Mouse (Mus musculus) thymus, postnatal 0 days (tissue): ENCODE data around the gene Slc22a15. TPM values are rescaled to one million over a fixed set of nuclear protein-coding genes. Genes with fewer than 3 reads are reported as not detected.

Experiments
- DNase-seq: peaks from one replicate; pipeline ENCODE4 v3.0.0-alpha.2; 2015; ENCODE audit warnings: low spot score
- polyA plus RNA-seq: library from polyadenylated mRNA; unstranded; fragments of >200 nt; fragmentation: Nextera tagmentation; extraction: Ambion mirVana; gene quantifications from 2 replicates; pipeline ENCODE4 v1.2.1, GENCODE M21; 2015

Gene Slc22a15
- polyA plus RNA-seq, 1 experiment from 2014 or later: 6.0 TPM

DNA sequence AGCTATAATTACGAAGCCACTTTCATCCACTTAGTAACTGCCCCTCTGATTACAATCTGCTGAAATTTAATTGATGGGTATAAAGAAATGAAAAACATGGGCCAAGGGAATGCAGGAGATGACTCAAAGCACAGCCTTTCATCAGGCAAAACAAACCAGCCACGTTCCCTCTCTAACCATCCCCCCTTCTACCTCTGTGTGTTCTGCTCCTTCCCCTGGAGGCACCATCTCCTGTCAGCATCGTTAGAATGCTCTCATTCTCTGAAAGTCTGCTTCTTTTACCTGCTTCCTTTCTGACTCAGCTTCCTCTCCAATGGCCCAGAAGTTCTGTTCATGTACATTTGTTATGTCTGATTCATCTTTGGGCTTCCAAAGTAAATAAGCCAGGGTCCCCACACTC lies 6.6 kb downstream of the Slc22a15 start:
- DNase-seq: peak; percentile 8

DNA sequence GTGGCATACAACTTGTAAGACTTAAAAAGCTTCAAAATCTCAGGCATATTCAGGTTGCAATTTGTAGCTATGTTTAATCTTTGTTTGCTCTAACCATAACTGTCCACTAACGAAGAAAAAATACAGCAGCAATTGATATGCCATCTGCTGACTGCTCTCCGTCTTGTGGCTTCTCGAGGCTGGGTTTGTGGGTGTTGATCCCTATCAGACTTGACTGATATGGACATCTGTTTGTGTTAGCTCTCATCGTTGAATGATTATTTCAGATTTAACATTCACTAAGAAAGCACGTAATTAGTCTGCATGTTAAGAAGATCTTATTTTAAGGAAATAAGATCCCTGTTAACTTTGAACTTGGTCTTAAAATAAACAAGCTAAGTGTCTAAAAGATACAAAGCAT lies 7.7 kb downstream of the Slc22a15 start:
- DNase-seq: no peak

DNA sequence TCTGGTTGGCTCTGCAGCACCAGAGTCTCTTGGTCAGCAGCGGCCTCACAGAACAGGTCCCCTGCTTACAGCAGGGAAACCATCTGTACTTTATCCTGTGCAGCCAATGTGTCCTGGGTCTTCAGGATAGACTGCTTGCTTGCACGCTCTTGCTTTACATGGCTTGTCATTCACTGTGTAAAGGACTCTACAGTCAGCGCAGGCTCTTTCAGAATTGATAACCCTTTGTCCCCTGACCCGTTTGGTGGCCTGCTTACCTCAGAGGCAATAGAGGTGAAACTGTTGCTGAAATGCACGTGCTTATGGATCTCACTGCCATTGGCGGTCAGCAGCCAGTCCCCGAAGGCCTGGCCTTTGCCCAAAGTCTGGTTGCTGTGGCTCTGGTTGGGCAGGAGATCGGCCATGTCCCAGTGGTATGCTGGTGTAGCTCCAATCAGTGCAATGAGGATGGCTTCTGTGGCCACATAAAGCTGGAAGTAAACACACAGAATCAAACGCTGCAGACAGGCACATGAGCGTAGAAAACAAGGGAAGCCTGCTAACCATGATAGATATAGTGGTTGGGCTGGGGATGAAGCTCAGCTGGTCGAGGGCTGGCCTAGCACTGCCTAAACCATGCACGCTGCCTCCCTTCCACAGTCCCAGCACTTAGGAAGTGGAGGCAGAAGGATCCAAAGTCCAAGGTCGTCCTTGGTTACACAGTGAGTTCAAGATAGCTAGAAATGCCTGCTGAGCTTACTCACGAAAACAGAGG lies 9.0 kb downstream of the Slc22a15 start:
- no peak for DNase-seq

DNA sequence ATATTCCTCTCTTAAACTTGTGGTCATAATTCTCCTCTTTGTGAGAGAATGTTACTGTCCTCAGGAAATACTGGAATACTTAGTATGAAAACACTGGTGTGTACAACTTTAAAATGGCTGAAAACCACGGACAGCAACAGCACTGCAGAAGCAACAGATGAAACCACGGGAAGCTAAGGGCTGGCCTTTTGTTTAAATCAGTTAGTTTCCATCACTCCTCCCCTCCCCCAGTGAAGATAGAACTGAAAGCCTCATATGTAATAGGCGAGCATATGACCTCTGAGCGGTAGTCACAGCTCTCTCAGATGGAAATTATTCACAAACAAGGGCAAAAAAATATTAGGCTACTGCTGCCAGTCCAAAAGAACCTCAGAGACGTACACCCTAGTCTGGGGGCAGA lies 10.0 kb downstream of the Slc22a15 start:
- DNase-seq: no peak

DNA sequence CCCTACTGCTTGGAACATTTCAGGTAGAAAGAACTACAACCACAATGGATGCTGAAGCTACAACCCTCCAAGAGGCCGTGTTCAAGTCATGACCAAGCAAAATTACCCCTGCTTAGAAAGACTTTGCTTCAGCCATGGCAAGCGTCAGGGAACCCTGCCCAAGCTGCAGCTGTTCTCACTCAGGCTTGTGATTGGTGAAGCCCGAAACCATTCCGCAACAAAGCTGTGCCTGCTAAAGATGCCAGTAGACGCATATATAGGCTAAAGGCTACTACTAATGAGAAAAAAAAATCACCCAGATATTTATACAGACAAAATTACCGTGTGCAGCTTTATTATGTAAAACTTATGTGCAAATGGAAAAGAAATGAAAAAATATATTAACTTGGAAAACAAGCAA lies 12.2 kb downstream of the Slc22a15 start:
- DNase-seq: no peak

DNA sequence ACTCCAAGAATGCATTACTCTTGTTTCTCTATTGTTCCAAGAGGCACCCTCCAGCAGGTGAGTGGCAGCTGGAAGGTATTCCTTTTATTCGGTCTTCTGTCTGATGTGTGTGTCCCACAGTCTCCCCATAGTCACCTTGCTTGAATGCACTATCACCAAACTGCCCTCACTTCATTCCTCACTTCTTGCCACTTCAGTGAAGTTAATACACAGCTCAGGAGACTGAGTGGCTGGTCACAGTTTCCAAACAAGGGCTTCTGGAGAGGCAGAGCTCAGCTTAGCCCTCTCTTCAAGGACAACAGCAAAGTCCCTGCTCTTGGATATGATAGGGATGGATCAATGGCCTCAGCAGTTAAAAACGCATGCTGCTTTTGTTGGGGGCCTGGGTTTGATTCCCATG lies 17.2 kb downstream of the Slc22a15 start:
- DNase-seq: no peak

DNA sequence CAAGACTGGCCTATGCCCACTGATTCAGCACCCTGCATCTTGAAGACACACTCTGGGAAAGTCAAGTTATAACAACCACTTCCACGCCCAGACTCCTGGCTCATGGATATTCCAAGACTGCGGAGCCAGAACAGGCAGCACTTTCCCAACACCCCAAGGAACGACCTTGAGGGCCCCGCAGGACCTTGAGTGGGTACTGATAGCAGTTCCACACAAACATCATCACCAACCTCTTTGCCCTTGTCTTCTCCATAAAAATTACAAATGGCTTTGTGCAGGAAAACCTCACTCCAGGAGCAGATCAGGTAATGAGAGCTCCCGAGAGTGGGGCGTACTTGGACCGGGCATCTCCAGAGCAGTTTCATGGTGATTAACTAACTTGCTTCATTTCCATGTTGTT lies 19.5 kb downstream of the Slc22a15 start:
- no peak for DNase-seq

DNA sequence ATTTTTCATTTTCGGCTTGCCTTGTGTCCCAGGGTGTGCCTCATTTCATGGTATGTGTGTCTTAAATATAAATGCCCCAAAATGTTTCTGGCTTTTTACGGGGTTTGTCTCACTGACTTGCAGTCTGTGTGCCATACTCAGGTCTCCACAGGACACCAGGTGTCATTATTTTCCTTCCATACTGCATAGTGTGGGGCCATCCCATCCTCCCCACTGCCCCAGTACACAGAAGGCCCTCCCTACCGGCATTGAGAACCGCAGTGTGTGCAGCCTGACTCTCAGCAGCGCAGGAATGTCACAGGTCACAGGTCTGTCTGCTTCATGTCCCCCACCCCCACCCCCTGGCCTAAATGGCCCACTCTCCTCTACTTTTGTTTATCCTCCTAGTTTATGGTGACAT lies 21.2 kb downstream of the Slc22a15 start:
- DNase-seq: no peak

DNA sequence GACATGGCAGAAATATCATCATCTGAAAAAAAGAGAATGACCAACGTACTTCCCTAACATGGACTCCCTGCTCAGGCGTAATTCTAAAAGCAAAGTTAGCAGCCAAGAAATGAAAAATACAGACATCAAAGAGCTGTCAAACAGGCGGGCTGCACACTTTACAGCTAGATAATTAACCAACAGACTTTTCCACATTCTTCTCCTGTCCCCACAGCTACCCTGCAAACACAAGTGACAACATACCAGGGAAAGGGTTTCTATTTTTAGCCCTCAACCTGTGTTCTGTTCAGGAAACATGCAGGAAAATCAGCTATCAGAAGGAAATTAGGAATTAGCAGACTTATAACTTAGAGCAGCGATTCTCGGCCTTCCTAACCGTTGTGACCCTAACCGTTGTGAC lies 21.9 kb downstream of the Slc22a15 start:
- no peak for DNase-seq

DNA sequence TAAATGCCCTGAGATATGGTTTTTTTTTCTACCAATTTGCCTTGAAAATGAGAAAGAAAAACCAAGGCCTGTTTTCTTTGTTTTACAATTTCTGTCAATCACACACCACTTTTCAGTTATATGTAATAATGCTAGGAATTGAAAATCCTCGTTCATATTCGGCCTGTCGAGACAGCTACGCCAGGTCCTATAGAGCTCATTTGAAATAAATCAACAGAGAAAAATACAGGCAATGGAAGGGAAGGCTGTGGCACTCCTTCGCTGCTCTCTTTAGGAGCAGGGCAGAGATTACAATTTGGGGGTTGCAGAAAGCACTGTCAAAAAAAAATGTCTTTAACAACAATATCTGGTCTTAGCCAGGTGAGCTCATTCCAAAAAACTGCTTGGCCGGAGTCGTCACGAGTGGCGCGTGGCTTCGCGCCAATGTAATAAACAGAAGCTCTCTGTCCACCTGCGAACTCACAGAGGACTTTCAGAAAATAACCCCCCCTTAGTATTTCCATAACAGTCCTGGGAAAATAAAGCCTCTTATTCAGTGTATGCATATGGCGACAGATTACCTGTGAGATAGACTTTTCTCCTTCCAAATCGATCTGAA lies 26.8 kb downstream of the Slc22a15 start:
- DNase-seq: no peak

DNA sequence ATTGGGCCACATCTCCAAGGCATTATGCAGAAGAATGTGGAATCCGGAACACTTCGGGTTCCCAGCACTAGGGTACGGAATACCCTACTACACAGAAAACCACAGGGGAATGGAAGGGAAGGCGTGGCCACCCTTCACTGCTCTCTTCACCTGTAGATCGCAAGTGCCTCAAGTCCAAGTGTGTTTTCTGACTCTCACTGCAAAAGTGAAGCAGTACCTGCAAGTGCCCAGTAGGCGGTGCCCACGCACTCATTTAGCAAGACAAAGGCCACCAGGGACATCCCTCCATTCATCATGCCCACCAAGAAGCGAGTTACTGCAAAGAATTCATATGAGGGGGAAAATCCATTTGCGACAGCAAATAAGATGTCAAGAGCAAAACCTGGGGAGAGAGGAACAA lies 27.4 kb downstream of the Slc22a15 start:
- peak; percentile 82 for DNase-seq

DNA sequence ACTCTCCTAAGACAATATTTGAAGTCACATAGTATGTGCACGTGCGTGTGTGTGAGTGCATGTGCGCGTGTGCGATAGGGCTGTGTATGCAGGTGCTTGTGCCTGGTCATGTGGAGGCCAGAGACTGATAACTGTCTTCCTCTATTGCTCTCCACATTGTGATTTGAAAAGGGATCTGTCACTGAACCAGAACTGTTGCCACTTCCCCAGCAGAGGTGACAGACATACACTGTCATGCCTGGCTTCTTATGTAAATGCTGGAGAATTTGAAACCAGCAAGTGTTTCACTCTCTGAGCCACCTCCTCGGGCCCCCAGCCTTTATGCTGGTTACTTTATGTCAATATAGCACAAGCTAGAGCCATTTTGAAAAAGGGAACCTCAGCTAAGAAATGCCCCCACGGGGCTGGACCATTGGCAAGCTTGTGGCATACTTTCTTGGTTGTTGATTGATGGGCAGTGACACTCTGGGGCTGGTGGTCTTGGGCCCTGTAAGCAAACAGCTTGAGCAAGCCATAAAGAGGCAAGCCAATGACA lies 28.8 kb downstream of the Slc22a15 start:
- no peak for DNase-seq

DNA sequence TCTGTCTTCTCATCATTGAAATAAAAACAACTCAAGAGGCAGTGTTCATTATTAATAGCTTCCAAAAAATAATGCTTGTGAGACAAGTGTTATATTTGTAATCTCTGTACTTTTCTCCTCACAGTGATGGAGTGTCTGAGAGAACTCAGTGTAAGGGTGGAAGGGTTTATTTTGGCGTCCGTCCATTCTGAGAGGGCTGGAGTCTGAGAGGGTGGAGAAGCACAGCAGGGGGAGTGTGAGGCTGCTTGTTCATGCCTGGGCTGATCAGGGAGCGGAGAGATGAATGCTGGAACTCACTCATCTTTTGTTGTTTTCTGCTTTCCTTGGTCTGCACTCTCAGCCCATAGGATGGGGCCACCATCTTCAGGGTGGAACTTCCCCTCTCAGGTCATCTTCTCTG lies 38.7 kb downstream of the Slc22a15 start:
- DNase-seq: no peak

DNA sequence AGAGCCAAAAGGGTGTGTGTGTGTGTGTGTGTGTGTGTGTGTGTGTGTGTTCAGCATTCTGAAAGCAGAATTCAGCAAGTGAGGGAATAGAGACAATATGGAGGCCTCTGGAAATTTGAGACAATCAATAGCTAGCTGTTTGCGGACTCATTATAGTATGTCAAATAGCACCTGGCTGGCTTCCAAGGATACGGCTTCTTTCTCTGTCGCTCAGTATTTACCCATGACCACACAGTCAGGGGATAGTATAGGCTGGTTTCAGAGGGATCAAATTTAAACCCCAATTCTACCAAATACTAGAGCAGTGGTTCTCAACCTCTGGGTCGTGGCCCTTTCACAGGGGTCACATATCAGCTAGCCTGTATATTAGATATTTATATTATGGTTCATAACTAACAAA lies 39.2 kb downstream of the Slc22a15 start:
- DNase-seq: no peak

DNA sequence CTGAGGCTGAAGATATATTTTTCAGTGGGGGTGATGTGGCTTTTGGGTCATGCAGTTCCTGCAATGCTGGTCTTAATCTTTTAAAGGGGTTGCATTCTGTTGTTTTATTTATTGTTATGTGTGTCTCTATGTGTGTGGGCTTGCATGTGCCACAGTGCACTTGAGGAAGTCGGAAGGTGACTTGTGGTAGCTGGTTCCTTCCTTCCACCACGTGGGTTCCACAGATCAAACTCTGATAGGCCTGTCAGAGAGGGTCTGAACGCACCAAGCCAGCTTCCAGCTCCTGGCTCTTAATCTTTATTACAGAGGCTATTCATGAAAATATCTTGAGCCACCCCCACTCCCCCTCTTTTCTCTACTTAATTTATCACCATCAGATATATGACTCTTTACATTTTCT lies 40.4 kb downstream of the Slc22a15 start:
- DNase-seq: peak; percentile 21

DNA sequence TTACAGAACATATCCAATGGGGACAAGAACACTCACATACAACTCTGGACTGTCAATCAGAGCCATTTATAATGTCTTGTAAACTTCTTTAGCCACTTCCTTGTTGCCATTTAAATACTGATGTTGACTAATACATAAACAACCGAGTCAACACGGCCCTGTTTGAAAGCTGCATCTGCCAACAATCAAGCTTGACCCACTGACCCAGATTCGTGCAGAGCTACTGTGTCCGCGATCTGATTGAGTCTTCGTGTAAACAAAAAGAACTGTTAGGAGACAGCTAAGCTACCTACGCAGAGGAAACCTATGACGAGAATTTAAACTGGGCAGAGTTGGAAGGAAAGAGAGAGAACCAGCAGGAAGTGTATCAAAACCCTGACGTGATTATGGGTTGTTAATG lies 42.5 kb downstream of the Slc22a15 start:
- no peak for DNase-seq

DNA sequence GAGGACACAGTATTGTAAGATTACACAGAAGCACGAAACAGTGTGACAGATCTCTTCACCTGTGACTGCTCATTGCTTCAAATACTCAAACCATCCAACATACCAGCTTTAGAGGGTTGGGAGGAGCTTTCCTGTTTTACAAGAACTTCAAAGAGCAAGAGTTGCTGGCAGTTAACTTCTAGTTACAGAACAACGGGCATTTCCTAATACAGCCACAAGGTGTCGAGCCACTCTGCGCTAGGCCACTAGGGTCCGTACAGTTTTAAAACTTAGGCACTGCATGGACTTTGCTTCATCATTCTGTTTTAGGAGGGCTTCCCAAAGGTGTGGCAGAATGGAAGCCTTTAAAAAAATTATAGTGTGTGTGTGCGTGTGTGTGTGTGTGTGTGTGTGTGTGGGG lies 43.4 kb downstream of the Slc22a15 start:
- peak; percentile 45 for DNase-seq

DNA sequence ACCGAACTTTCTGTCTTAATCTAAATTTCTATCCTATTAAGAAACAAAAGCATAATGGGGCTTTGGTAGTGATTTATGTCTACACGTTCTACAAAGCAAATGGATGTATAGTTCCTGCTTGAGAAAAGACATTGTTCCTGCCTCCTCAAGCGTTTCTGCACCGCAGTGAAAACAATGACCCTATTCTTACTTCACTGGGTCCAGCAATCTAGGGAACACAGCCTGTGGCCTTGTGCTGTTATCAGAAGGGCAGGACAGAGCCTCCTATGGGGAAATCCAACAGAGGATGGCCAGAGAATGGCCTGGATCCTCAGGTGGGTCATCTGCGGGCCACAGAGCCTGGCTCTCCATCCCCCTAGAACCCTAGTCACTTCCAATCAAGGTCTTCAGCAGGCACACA lies 46.1 kb downstream of the Slc22a15 start:
- DNase-seq: no peak

DNA sequence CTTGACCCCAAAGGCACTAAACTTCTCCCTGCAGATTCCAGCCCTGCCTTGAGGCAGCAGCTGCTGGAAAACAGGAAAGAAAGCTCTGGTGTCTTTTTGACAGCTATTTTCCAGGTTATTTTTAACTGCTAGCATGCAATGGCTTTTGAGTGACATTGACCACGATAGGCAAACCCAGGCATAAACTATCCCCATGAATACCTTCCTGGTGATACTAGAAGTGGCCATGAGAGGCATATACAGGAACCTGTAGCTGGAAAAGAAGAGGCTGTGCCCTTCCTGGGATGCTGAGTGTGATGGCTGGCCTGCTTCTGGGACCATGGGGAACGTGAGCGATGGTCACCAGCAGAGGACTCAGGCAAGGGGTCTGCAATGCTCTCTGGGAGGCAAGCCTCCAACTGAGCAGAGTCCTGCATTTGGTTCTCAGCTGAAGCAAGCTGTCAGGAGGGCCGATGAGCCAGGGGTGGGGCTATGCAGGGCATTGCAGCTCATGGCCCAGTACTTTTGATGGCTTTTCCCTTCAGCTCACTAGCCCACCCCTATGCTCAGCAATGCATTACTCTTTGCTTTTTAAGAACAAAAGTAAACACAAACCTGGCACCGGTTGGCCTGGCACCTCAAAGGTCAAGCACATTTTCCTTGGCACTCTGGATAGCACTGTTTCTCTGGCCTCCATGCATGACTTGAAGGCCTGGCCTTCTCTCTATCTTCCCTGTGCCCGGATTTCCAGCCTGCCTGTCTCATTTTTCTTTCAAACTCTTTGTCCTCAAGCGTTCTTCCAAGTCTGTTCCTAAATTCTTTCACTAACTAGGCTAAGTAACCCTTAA lies 47.6 kb downstream of the Slc22a15 start:
- no peak for DNase-seq

DNA sequence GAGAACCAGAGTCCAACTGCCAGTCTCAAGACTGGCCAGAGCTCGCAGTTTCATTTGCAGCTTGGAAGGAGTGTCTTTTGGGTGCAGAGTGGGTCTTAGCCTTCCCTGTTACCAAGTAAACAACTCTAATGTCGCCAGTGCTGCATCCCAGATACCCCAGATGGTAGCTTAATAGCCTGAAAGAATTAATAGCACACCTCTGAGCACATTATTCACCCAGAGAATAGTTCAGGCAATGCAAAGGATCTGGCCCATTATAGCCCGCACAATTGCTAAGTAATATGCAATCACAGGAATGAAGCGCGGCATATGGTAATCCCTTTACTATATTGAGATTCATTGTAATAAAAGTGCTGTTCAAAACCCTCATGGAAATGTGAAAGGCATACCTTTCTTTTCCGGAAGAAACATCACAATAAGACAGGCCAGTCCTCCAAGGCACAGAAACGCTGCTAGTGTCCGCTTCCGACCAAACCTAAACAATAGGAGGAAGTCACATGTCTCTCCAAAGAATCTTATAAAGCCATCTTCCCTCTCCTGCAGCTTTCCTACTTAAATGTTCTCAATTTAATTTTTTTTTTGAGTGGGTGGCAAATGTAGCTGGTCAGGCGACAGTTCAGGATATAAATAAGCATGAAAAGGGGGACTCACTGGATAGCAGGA lies 48.9 kb downstream of the Slc22a15 start:
- no peak for DNase-seq

DNA sequence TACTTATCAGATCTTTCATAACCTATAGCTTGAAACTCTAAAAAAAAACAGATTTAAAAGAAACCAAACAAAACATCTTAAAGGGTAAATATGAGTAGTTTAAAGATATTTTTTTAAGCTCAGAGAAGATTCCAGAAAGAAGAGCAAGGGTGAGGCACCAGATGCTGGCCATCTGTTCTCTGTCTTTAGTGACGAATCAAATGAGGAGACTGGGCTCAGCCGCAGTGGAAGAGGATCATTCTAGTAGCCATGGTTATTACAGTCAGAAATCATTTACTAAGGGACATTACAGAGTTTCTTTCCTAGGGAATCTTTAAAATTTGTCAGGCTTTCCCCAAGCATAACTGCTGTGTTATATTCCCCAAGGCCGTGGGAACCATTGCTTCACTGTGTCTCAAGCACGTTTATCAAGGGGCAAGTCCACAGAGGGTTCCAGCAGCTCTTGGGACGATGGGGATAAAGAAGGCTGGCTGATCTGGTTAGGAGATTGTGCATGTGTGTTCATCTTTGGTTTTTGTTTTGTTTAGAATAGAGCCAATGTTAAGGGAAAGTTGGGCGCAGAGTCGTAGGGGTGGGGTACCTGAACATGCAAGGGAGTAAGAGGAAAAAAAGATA lies 51.1 kb downstream of the Slc22a15 start:
- DNase-seq: no peak
